Mouse (Mus musculus): Measurements from ENCODE around the gene Klc3. TPM values are rescaled to one million over a fixed set of nuclear protein-coding genes. Genes with fewer than 3 reads are reported as not detected.

The Klc3 gene
- polyA plus RNA-seq, 1 experiment from 2014 or later: 3.6 TPM

GRCm38 (mm10) chr7:19350221-19350620 is 53.7 kb downstream of the Klc3 start:
- Histone ChIP-seq H3K36me3 (replicated peaks) (peaks cover 71% of the 10 kb centered on the region), H3K27ac (no peak overlapping the region), H3K4me1 (peaks cover 12% of the 10 kb centered on the region), H3K9me3 (no peaks in the 10 kb centered on the region), H3K4me3 (no peak overlapping the region), H3K27me3 (ENCODE audit: poor library complexity, severe bottlenecking) (no peaks in the 10 kb centered on the region)
- 96% methylated on average over 8 of the region's 8 CpGs for WGBS
- no peak for DNase-seq (ENCODE audit: extremely low spot score, low spot score)

DNA sequence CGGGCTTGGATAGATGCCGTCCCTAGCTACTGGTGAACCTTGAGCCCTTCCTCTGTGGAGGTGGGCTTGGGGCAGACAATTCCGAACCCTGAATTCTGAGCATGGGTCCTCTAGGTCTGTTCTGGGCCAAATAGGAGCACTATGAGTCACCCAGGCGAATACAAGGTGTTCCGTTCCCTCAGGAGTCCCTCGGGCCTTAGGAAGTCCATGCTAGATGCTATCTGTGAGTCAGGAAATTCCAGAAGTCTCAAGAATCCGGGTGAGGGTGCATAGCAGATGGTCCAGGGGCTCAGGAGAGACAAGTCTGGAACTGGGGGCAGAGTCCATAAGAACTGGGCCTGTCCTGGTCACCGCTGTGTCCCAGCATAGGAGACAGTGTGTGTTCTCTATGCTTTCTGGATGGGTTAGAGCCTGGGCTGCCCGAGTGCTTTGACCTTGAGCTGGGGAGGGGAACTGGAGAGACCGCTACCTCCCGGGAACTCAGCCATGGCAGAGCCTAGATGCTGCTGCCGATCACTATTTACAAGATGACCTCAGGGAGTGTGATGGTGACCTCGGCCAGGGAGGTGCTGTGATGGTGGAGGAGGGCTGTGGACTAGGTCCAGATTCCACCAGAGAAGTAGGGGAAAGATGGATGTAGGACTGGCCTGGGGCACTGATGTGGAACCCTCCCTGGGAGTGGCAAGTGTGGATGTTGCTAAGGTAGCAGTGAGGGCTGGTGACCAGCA is 54.6 kb downstream of the Klc3 start:
- no peak overlapping the region for H3K27ac ChIP-seq
- H3K9me3 ChIP-seq: no peaks in the 10 kb centered on the region
- H3K36me3 ChIP-seq (replicated peaks): peaks cover 62% of the 10 kb centered on the region
- WGBS: 92% methylated on average over 13 of the region's 13 CpGs
- no peaks in the 10 kb centered on the region for H3K27me3 ChIP-seq (ENCODE audit: poor library complexity, severe bottlenecking)
- H3K4me1 ChIP-seq: peaks cover 17% of the 10 kb centered on the region
- no peak overlapping the region for H3K4me3 ChIP-seq
- no peak for DNase-seq (ENCODE audit: extremely low spot score, low spot score)

DNA sequence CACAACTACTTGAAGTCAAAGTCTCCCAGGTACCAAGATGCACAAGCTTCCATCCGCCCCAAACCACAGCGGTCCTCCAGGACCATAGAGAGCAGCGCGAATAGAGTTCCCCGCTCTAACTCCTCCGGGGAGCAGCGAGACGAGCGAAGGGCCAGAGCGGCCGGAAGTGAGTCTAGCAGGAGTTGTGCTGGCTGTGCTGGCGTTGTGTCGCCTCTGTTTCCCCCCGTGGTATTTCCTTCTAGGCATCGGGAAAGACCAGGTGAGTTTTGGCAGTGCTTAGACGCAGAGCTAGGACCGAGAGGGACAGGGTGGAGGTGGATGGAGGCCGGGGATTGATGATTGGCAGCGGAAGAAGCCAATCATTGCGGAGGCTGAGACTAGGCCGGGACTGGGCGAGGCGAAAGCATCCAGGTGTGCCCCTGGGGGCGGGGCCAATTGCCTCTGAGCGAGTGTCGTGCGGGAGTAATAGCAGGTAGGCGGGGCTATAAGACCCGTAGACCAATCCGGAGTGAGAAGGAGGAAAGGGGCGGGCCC is 58.9 kb downstream of the Klc3 start:
- under 1% methylated on average over 31 of the region's 31 CpGs for WGBS
- H3K9me3 ChIP-seq: no peaks in the 10 kb centered on the region
- peak overlapping the region; percentile 94 for H3K27ac ChIP-seq

More for the DNA sequence above, 58.9 kb downstream of the Klc3 start:
- Histone ChIP-seq H3K36me3 (replicated peaks) (peaks cover 22% of the 10 kb centered on the region), H3K4me1 (peaks cover 46% of the 10 kb centered on the region), H3K4me3 (peak overlapping the region; percentile 75), H3K27me3 (ENCODE audit: poor library complexity, severe bottlenecking) (peaks cover 17% of the 10 kb centered on the region)
- peak; percentile 95 for DNase-seq (ENCODE audit: extremely low spot score, low spot score)

MicroRNAs encoded within 50 kb of the gene (microRNA counts, 519-probe panel; counts per million panel counts)
- 341 counts per million, percentile 65 among the panel's probes with 10 or more counts for microRNA mmu-miR-343

Small RNA genes within 50 kb of the gene (microRNA-seq; reads per million reads assigned to microRNA genes)
- not detected for gene Mir343

Other genes with a start within 250 kb of the Klc3 start
- gene Gipr, start 238.0 kb downstream of the Klc3 start, polyA plus RNA-seq (2016; fragmentation: Nextera tagmentation; extraction: Ambion mirVana): 0.22 and 0.25 TPM in 2 replicates
- 5.3 and 6.4 TPM in 2 replicates for gene Eml2, start 227.7 kb downstream of the Klc3 start, polyA plus RNA-seq (2016; fragmentation: Nextera tagmentation; extraction: Ambion mirVana)
- 1.6 and 2.0 TPM in 2 replicates for gene Gpr4, start 191.6 kb downstream of the Klc3 start, polyA plus RNA-seq (2016; fragmentation: Nextera tagmentation; extraction: Ambion mirVana)
- gene Opa3, start 175.8 kb downstream of the Klc3 start, polyA plus RNA-seq (2016; fragmentation: Nextera tagmentation; extraction: Ambion mirVana): 50.7 and 51.4 TPM in 2 replicates
- gene Vasp, start 132.3 kb downstream of the Klc3 start, polyA plus RNA-seq (2016; fragmentation: Nextera tagmentation; extraction: Ambion mirVana): 47.4 and 56.9 TPM in 2 replicates
- 0.41 and 0.51 TPM in 2 replicates for gene Ppm1n, start 124.0 kb downstream of the Klc3 start, polyA plus RNA-seq (2016; fragmentation: Nextera tagmentation; extraction: Ambion mirVana)
- 32.1 and 33.1 TPM in 2 replicates for gene Rtn2, start 121.5 kb downstream of the Klc3 start, polyA plus RNA-seq (2016; fragmentation: Nextera tagmentation; extraction: Ambion mirVana)
- gene Fosb, start 94.1 kb downstream of the Klc3 start, polyA plus RNA-seq (2016; fragmentation: Nextera tagmentation; extraction: Ambion mirVana): 0.10 TPM in 1 of 2 replicates, not detected in the other
- gene Ercc1, start 59.3 kb downstream of the Klc3 start, polyA plus RNA-seq (2016; fragmentation: Nextera tagmentation; extraction: Ambion mirVana): 95.3 and 96.1 TPM in 2 replicates
- gene Cd3eap, start 44.6 kb downstream of the Klc3 start, polyA plus RNA-seq (2016; fragmentation: Nextera tagmentation; extraction: Ambion mirVana): 30.9 and 32.2 TPM in 2 replicates
- gene Ppp1r13l, start 44.4 kb downstream of the Klc3 start, polyA plus RNA-seq (2016; fragmentation: Nextera tagmentation; extraction: Ambion mirVana): 5.4 and 6.3 TPM in 2 replicates
- gene Ercc2, start 22.1 kb downstream of the Klc3 start, polyA plus RNA-seq (2016; fragmentation: Nextera tagmentation; extraction: Ambion mirVana): 26.9 and 28.7 TPM in 2 replicates
- not detected in 2 replicates for gene Ckm, start 672 bp upstream of the Klc3 start, polyA plus RNA-seq (2016; fragmentation: Nextera tagmentation; extraction: Ambion mirVana)
- gene Mark4, start 54.7 kb upstream of the Klc3 start, polyA plus RNA-seq (2016; fragmentation: Nextera tagmentation; extraction: Ambion mirVana): 5.7 and 6.5 TPM in 2 replicates
- 0.82 and 0.99 TPM in 2 replicates for gene Exoc3l2, start 59.2 kb upstream of the Klc3 start, polyA plus RNA-seq (2016; fragmentation: Nextera tagmentation; extraction: Ambion mirVana)
- gene Bloc1s3, start 104.3 kb upstream of the Klc3 start, polyA plus RNA-seq (2016; fragmentation: Nextera tagmentation; extraction: Ambion mirVana): 2.1 and 2.3 TPM in 2 replicates
- gene Trappc6a, start 104.3 kb upstream of the Klc3 start, polyA plus RNA-seq (2016; fragmentation: Nextera tagmentation; extraction: Ambion mirVana): 53.8 and 60.9 TPM in 2 replicates
- gene Nkpd1, start 113.7 kb upstream of the Klc3 start, polyA plus RNA-seq (2016; fragmentation: Nextera tagmentation; extraction: Ambion mirVana): 0.06 and 0.12 TPM in 2 replicates
- gene Ppp1r37, start 159.0 kb upstream of the Klc3 start, polyA plus RNA-seq (2016; fragmentation: Nextera tagmentation; extraction: Ambion mirVana): 20.2 and 22.2 TPM in 2 replicates
- 0.30 and 0.47 TPM in 2 replicates for gene Zfp296, start 173.2 kb upstream of the Klc3 start, polyA plus RNA-seq (2016; fragmentation: Nextera tagmentation; extraction: Ambion mirVana)
- gene Gemin7, start 173.5 kb upstream of the Klc3 start, polyA plus RNA-seq (2016; fragmentation: Nextera tagmentation; extraction: Ambion mirVana): 180 and 186 TPM in 2 replicates
- 53.6 and 54.0 TPM in 2 replicates for gene Clasrp, start 200.4 kb upstream of the Klc3 start, polyA plus RNA-seq (2016; fragmentation: Nextera tagmentation; extraction: Ambion mirVana)
- 3.0 TPM in 2 replicates for gene Relb, start 225.3 kb upstream of the Klc3 start, polyA plus RNA-seq (2016; fragmentation: Nextera tagmentation; extraction: Ambion mirVana)

Data from forebrain, embryonic 10.5 days (tissue).